Mouse (Mus musculus) testis, postnatal 10 days (tissue): ENCODE measurements around the gene Trem2.
"Not testable (repeated sequence)": the region's sequence is repeated elsewhere in the genome, so short reads cannot be mapped to it uniquely, and the experiment has no call there.

Experiments used
- DNase-seq: peaks from one replicate; pipeline ENCODE4 v3.0.0; 2021; ENCODE audit warnings: low spot score

Trem2 gene

DNA sequence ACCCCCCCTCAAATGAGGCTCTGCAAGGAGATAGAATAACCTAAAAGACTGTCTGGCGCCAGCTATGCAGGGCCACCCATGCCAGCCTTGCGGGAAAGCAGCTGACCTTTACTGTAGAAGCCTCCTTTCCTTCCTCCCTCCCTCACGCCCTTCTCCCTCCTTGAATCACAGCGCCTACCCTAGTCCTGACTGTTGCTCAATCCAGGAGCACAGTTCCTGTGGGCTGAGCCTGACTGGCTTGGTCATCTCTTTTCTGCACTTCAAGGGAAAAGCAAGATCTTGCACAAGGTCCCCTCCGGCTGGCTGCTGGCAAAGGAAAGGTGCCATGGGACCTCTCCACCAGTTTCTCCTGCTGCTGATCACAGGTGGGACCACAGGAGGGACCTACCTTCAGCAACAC is at the start of gene Trem2:
TSS of gene Trem2 (plus strand) at position 171 of the 400 bp plus-strand sequence.
- DNase-seq: no peak

DNA sequence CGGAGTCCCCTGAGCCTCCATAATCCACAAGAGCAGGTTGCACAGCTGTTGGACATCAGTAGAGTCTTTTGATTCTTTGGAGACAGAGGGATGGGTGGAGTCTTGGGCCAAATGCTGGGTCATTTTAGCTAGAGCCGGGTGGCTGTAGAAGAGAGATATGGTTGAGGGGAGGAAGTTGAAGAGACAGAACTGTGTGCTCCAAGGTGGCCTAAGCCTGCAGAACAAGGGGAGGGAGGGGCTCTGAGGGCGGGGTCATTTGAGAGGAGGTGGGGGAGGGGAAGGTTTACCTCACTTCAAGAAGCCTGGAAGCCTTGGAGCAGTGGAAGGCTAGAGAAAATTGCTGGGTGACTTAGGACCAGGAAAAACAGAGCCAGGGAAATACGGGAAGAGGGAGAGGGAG is 47.0 kb upstream of the Trem2 start, which contains the start of gene Treml2:
TSS of gene Treml2 (plus strand) at position 296 of the 400 bp plus-strand sequence.
- DNase-seq: no peak

DNA sequence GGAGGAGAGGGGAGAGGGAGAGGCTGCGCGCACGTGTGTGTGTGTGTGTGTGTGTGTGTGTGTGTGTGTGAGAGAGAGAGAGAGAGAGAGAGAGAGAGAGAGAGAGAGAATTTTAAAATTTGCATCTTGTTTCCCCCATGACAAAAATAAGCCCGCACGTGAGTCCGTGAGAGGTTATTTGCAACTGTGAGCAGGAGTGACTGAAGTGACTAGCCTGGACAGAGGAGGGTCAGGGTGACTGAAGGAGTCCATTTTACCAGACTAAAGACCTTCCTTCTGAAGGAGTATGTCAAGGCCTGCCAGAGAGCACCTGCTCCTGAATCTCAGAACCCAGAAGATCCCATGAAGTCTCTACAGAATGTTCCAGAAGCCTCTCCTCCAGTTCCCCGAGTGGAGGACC is 46.4 kb upstream of the Trem2 start:
- no peak for DNase-seq

DNA sequence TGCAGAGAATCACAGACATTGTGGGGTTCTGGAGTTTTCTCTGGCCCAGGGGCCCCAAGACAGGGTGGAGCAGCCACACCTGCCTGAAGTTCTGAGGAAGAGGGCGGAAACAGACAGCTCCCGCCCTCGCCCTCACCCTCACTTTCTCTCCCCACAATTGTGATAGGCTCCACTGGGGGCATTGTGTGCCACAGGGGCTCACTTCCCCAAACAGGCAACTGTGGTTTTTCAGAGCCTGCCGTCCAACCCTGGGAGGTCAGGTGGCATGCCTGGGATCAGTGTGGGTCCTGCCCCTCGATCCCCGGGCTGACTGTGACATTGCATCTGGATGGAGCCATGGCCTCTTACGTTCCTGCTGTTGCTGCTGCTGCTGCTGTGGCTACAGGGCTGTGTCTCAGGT is 46.0 kb upstream of the Trem2 start:
- no peak for DNase-seq

DNA sequence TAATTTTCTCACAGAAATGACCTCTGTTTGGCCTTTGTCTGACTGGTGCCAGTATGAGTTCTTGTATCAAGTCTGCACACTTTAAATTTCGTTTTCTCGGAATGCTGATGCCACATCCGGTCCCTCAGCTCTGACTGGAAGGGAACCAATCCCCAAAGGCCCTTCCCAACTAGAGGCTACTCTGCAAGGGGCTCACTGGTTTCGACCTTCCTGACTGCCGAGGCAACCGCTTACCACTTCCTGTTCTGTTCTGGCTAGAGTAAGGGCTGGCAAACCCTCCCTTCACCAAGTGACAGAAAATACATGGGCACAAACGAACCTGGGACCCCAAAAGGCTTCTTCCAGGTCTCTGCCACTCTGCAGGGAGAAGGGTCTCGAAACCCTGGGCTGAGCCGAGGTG is 45.3 kb upstream of the Trem2 start:
- DNase-seq: no peak

DNA sequence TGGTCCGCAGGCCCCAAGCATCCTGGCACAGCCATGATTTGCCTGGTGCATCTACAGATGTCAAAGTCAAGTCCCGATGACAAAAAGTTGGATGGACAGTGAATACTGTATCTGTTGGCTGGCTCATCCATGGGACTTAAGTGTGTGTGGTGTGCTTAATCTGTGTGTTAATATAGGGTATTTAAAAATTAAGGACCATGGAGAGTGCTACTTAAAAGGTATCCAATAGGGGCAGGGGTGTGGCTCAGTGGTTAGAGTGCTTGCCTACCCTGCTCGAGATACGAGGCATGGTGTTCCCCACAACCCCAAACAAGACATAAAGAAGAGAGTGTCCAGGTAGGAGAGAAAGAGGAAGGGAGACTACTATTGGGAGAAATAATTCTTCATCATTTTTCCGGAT is 44.4 kb upstream of the Trem2 start:
- DNase-seq: no peak

DNA sequence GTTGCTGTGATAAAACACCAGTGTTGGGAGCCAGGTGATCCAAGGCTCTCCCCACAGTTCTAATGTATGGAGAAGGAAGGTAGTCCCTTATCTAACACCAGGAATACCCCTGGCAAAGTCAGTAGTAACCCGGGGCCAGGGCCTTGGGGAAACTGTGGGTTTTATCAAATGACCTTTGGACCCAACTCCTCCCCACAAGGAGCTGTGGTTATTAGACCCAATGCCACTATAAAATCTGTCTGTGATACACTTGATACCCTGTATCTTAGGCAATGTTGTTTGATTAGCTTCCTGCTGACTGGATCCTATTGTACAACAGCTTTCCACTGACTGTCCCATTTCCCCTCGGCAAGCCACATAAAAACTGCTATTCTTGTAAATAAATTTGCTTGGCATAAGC is 34.1 kb upstream of the Trem2 start:
- DNase-seq: no peak

DNA sequence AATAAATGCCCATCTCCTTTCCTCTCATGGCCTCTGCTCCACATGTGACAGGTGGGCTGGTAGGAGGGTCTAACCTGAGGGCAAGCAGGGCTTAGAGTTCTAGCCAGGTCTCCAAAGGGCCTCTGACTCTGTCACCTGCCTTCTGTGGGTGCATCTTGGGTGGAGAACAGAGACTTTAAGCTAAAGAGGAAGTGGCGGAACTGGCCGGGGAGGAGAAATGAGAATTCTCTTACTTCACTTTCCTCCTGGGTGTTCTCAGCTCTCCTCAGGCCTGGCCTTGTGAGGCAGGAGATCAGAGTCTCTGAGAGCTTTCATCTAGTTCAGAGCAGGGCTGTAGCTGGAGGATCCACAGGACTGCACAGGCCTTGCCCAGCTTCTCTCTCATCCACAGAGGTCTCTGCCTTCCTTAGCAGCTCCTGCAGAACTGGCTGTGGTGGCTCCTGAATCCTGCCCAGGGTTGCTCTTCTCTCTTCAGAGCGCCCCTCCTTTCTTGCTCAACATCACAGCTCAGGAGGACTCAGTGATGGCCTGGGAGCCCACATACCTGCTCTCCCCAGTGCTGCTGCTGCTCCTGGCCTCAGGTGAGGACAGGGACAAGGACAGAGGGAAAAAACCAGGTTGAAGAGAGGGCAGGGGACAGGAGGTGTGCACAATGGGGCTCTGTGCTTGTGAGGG is 30.2 kb upstream of the Trem2 start, which contains the start of gene B430306N03Rik:
TSS of gene B430306N03Rik (plus strand) at position 237 of the 675 bp plus-strand sequence.
- not testable (repeated sequence) for DNase-seq

DNA sequence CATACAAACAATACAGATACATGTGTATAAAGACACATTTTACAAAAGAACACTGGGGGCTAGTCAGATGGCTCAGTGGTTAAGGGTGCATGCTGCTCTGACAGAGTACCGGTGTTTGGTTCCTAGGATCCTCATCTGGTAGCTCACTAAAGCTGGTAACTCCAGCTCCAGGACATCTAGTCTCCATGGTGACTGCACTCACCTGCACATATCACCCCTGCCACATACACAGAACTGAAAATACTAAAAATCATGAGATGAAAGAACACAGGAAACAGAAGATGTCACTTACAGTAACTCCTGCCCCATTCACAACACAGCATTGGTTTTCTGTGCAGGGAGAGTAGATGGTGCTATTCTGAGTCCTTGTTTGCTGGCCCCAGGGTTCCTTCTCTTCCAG is 27.5 kb upstream of the Trem2 start:
- no peak for DNase-seq

DNA sequence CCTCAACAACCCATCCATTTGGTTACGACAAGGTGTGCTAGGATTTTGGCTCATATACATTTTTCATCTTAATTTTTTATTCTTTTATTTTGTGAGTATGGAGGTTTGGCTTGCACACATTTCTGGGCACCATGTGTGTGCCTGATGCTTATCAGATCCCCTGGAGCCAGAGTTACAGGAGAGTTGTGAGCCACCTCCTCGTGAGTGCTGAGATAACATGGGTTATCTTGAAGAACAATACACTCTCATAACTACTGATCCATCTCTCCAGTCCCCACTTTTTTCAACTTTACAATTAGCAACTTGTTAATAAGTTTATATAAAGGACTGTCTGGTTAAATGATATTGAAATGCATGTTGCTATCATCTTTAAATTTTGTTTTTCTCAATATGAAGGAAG is 24.9 kb upstream of the Trem2 start:
- DNase-seq: no peak

DNA sequence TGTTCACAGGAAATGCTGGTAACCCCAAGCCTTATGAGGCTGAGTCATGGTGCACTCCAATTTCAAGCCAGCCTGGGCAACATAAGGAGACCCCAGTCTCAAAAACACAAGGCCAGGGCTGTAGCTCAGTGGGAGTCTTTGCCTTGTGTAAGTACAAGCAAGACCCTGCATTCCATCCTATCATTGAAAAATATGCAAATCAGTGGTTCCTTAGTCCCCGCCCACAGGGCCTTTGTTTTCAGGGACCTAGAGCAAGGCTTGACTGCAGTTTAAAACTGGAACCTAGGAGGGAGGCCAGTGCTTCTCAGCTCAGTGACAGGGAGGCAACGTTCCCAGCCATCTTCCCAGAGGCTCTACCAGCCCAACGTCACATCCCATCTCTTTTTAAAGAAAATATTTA is 23.0 kb upstream of the Trem2 start:
- no peak for DNase-seq

DNA sequence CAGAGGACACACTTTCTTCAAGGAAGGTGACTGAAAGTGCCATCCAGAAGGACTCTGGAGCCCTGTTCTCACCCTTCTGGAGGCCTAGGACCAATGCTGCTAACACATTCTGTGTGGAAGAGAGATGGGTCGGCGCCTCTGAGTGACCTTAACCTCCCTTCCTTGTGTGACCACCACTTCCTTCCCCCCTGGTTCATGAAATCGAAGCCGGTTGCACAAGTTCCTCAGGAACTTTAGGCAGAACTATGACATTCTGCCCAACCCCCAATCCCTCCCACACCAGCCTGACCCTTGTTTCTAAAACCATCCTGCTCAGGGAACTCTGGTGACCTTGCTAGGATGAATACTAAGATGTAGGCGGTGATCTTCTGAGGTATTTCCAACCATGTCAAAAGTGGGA is 21.9 kb upstream of the Trem2 start:
- no peak for DNase-seq

DNA sequence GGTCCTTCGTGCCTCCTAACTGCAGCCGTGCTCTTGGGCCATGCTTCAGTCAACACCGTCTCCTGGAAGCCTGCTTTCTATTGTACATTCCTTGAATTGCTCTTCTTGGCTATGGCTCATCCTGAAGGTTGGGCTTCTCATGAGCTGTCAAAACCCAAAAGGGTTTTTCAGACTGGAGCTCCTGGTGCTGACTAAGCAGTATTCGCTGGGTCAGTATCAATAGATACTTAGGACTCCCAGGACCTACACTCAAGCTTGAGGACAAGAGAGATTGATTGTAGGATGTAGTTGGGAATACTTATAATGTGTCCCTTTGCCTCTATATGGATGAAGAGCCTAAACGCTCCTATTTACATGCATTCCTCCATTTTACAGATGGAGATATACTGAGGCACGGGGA is 21.1 kb upstream of the Trem2 start:
- no peak for DNase-seq

DNA sequence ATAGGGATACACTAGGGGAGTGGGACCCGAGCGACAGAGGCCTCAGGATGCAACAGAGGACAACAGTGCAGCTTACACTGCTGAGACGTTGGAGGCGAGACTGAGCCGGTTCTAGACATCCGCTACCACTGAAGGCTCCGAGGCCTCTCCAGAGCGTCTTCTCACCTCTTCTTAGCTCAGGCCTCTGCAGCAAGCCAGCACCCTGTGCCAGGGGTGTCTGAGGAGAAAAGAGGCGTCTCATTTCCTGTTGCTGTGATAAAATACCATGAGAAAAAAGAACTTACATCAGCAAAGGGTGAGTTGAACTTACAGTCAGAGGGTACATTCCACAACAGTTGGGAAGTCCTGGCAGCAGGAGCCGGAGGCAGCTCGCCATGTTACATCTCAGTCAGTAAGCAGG is 20.6 kb upstream of the Trem2 start:
- DNase-seq: no peak

DNA sequence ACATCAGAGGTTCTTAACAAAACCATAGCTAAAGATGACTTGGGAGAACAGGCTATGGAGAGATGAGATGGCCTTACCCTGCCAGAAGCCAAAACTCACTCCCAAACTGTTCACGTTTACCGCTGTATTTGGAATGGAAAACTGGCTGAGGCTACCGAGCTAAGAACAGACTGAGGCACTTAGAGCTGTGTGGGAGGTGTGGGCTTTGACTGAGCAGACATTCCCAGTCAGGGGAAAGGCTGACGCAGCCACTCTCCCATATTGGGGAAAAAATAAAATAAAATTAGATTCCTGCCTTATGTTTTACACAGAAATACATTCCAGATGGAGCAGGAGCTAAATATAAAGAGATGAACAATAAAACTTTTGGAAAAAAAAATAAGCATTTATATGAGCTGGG is 19.5 kb upstream of the Trem2 start:
- DNase-seq: no peak

DNA sequence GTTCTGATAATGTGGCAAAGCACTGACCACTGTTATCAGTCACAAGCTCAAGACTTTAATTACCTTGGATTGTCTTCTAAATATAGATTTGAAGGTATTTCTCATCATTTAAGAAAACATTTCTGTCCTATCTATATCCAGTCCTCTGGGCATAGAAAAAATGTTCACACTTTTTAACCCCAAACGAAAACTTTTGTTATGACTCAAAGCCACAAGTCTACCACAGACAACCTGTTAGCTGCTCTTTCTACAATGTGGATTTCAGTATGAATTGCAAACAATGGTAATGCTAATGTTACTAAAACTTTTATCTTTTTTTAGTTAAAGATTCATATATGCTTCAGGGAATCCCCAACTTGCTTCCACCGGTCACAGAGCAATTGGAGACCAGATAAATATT is 13.7 kb upstream of the Trem2 start:
- DNase-seq: no peak

DNA sequence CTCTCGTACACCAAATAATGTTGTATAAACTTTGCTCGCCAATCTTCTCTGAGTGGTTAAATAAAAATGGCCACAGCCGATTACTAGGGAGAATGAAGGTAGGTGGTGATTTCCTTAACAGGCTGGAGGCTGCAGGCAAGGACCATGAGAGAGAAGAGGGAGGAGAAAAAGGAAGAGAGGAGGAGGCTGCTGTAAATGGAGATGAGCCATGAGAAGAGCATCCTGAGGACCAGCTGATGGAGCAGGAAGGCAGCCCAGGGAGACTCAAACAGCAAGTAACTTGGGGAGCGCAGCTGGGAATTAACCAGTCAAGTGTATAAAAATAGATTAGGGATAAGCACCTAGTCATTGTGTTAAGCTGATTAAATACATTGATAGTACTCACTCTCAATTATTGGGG is 12.0 kb upstream of the Trem2 start:
- no peak for DNase-seq

DNA sequence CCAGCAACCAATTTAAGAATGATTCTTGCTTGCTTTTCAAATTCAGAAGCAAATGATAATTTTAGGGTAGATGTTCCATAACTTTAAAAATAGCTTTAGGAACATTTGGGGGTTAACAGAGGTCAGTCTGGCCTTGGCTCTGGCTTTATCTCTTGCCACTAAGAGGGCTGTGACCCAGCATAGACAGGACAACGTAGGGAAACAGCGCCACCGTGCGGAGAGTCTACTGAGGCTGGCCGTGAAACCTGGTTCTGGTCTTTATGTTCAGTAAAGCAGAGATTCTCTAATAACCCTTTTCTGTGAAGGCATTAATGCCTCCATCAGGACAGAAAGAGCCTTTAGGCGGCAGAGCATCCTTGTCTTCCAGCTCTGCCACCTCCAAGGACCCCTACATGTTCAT is 9.3 kb upstream of the Trem2 start:
- DNase-seq: peak; percentile 94

DNA sequence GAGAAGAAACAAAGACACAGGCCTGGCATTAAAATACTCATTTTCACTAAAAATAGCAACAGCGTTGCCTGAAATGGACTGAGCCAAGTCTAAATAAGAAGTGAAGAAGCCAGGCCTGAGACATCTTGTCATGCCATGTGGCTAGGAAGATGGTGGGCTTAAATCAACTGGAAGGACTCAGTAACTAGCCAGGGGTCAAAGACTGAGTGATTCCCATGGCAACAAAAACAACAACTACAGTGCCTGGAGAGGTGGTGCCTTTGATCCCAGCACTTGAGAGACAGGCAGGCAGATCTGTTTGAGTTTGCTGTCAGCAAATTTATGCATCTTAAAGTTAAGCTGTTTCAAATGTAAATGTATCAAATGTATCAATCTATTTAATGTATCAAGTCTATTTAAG is 5.9 kb upstream of the Trem2 start:
- no peak for DNase-seq

DNA sequence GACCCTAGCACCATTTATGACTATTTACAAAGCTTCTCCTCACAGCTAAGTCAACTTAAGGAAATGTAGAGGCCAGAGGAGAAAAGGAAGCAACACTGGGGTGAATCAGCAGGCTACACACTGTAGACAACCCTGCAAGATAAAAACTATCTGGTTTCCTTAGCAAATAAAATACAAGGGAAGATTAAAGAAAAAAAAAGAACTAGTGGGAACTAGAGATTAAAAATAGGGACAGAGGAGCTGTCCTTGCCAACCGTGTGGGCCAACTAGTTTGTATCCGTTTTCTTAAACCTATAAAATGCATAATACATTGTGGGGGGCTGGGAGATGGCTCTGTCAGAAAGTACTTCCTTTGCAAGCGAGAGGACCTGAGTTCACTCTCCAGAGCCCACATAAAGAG is 4.3 kb upstream of the Trem2 start:
- no peak for DNase-seq

DNA sequence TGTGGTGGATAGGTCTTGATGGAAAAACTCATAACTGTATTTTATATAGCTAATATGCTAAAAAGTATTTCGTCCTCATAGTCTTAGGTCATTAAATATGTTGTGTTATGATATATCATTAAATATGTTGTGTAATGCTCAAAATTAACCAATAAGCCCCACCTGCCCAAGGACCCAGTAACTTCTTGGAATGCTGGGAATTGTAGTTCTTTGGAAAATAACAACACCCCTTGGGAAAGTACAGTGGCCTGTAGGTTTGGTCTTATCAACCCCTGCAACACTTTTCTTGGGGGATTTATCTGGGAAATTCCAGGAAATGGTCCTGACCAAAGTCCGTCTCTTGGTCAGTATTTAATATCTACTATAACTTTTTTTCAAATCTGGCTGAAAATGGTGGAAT is 3.1 kb upstream of the Trem2 start:
- DNase-seq: no peak

DNA sequence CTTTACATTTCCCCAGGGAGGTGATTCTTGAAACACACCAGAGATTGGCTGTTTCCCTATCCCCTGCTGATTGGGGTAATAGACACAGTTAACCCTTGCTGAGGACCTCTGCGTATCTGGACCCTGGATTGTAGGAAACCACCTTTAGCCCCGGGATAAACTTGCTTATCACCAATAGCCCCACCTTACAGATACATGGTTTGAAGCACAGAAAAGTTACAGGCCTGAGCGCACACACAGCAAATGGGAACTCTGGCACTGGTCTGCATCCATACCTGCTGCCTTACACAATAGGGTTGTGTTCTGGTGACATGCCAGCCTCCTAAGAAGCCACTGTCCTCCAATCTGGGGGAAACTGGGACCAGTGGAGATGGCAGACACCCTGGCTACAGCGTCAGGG is 377 bp upstream of the Trem2 start:
- DNase-seq: no peak

DNA sequence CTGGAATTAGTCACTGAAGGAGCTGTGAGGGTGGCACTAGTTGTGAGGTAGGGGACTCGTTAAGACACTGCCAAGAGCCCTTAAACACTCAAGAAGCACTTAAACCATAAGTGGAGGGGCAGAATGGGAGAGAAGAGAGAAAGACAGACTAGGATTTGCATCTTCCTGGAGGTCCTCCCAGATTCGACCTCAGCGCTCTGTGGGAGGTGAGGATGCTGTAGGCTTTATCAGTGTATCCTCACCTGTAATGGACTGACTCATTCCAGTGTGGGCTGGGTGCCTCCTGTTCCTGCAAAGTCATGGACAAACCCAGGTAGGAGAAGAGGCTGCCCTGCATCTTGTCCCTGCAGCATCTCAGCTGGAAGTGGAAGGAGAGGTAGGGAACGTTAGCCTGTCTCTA is 633 bp downstream of the Trem2 start:
- no peak for DNase-seq

DNA sequence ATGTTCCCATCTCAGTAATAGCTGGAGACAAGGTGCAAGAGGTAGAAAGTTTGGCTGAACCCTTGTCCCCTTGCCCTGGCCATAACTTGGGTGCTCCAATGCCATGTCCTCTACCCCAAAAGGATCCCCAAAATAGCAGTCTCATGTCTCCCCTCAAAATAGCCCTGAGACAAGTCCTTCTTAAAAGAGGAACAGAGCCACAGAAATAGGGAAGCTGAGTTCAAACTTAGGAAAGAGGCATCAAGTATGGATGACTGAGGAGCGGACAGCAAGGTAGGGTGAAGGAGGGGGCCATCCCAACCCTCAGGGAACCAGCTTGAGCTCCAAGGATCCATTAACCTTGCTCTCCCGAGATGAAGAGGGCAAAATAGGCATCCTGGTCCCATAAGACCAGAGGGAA is 1.1 kb downstream of the Trem2 start:
- DNase-seq: no peak
